Mouse (Mus musculus): ENCODE measurements at regions not wholly inside any gene's neighbourhood (a gene's known extent, or its start where the extent isn't known, plus 50 kb on each side); places are given as distances from the start of the nearest gene placed in this dataset.

DNA sequence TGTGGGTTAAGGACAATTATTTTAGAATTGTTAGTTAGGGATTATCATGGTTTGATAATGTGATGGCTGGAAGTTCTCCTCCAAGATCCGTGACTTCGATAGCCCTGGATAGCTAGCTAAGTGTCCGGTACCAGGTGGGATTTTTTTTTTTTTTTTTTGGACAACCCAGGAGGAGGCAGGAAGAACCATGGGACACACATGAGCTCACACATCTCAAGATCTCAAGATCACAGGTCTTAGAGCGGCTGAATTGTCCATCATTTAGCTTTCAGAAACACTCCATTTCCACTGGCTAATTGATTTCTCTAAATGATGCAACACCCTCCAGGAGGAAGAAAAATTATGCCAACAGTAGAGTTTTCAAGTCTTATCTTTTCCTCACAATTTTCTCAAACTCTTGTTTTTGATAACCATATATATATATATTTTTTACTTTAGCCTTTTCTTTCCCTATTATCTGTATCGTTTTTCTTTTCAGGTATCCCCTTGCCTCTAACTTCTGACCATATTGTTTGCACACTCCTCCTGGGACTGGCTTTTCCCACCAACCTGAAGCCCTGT is 54.5 kb upstream of the Ctnnb1 start:
- TF ChIP-seq POLR2A (IDR thresholded peaks at IDR 0.05; ENCODE audit: insufficient read length, low read depth) (no peak), MAX (IDR thresholded peaks at IDR 0.05; ENCODE audit: low read depth) (no peak), USF1 (IDR thresholded peaks at IDR 0.05; ENCODE audit: low read depth) (no peak), MYOD1 (IDR thresholded peaks at IDR 0.05; ENCODE audit: control insufficient read depth in 1 of 3, insufficient read length in 2 of 3, low read depth in 2 of 3) (no peak), CEBPB (IDR thresholded peaks at IDR 0.05; ENCODE audit: insufficient read depth, poor library complexity, severe bottlenecking) (no peak), MYOG (IDR thresholded peaks at IDR 0.05; ENCODE audit: control insufficient read depth in 1 of 3, insufficient read depth in 1 of 3, insufficient read length in 2 of 3, low read depth in 2 of 3) (no peak)
